Mouse (Mus musculus) embryonic fibroblast, embryonic 13.5 days (primary cell): ENCODE results near the gene Sowaha.

Experiments
- CTCF ChIP-seq: IDR thresholded peaks from 2 replicates; pipeline ENCODE4 v1.5.1; 2011; ENCODE audit warnings: mild to moderate bottlenecking, control low read depth, low read length, moderate library complexity, borderline replicate concordance; ENCODE audit not compliant: insufficient read depth
- POLR2A ChIP-seq: IDR thresholded peaks from 2 replicates; pipeline ENCODE4 v1.6.1; 2011; ENCODE audit warnings: low read depth, mild to moderate bottlenecking, control low read depth, low read length, moderate library complexity

GRCm38 (mm10) chr11:53460192-53460591 is 19.9 kb downstream of the Sowaha start:
- TF ChIP-seq POLR2A (no peak), CTCF (no peak)
